Mouse (Mus musculus): ENCODE results near the gene Borcs6. TPM values are rescaled to one million over a fixed set of nuclear protein-coding genes. Genes with fewer than 3 reads are reported as not detected.

Gene Borcs6
- polyA plus RNA-seq, 1 experiment from 2014 or later: 20.1 TPM

GRCm38 (mm10) chr11:69072234-69072633, 12.7 kb downstream of the Borcs6 start:
- peaks cover 12% of the 10 kb centered on the region for H3K4me1 ChIP-seq (ENCODE audit: insufficient read depth, low read depth, low read length)
- no peak overlapping the region for H3K4me3 ChIP-seq (ENCODE audit: low read depth, low read length)
- peak overlapping the region; percentile 36; the same call in 1 of the 2 replicates for H3K4me2 ChIP-seq (replicated peaks; ENCODE audit: low read depth, low read length)
- no peaks in the 10 kb centered on the region for H3K27me3 ChIP-seq (replicated peaks; ENCODE audit: insufficient read depth, low read length)
- WGBS: 83% methylated on average over 11 of the region's 11 CpGs
- H3K9ac ChIP-seq (replicated peaks; ENCODE audit: low read depth): no peak overlapping the region
- DNase-seq (ENCODE audit: low spot score): no peak
- no peaks in the 10 kb centered on the region for H3K9me3 ChIP-seq (ENCODE audit: low read length)
- no peak for ATAC-seq
- TF ChIP-seq EP300 (IDR thresholded peaks at IDR 0.05) (no peak), CTCF (IDR thresholded peaks at IDR 0.05) (no peak)
- H3K27ac ChIP-seq (ENCODE audit: low read length): no peak overlapping the region
- H3K36me3 ChIP-seq (ENCODE audit: insufficient read depth, low read length): no peaks in the 10 kb centered on the region

GRCm38 (mm10) chr11:69072666-69073064, 13.1 kb downstream of the Borcs6 start:
- no peak for TF ChIP-seq CTCF (IDR thresholded peaks at IDR 0.05)
- no peak for TF ChIP-seq EP300 (IDR thresholded peaks at IDR 0.05)
- Histone ChIP-seq H3K4me1 (ENCODE audit: insufficient read depth, low read depth, low read length) (peaks cover 12% of the 10 kb centered on the region), H3K9me3 (ENCODE audit: low read length) (no peaks in the 10 kb centered on the region), H3K27ac (ENCODE audit: low read length) (no peak overlapping the region; the same call in 1 of the 2 replicates), H3K27me3 (replicated peaks; ENCODE audit: insufficient read depth, low read length) (no peaks in the 10 kb centered on the region), H3K4me2 (replicated peaks; ENCODE audit: low read depth, low read length) (peak overlapping the region; percentile 36), H3K9ac (replicated peaks; ENCODE audit: low read depth) (peak overlapping the region; percentile 27; the same call in 1 of the 2 replicates), H3K36me3 (ENCODE audit: insufficient read depth, low read length) (no peaks in the 10 kb centered on the region), H3K4me3 (ENCODE audit: low read depth, low read length) (peak overlapping the region; percentile 19; the same call in 1 of the 2 replicates)
- no peak for ATAC-seq
- 6% methylated on average over 9 of the region's 9 CpGs for WGBS
- no peak for DNase-seq (ENCODE audit: low spot score)

DNA sequence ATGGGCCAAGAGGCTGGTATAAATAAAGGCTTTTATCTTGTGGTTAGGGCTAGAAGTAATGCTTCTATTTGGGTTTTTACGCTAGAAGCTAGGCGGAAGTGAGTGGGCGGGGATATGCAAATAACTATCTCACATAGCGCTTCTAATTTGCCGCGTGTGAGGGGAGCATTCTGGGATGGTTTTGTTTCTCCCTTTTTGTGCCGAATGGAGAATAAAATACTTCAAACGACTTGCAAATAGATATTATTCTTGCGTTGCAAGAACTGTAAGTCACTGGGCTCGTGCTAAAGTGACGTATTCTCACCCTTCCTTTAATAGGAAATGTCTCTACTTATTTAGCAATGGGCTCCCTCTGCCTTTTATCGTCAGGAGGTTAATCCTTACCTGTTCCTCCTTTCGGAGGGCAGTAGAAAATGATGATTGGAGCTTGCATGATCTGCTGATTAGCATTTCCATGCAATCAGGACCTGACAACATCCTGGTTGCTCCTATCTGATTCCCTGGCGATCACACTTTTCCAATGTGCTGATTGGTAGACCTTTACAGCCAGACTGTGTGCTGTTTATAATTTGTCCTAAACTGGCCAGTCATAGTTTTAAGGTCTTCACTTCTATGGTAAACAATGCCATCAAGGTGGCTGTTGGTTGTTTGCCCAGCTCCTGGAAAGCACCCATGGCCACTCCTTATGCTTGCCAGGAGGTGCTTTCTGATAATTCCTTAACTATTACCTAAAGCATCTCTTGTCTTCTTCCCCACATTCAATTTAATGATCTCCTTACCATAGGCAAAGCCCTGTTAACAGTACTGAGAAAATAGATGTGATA, 13.8 kb downstream of the Borcs6 start:
- 0% methylated on average over 14 of the region's 14 CpGs for WGBS
- H3K27me3 ChIP-seq (replicated peaks; ENCODE audit: insufficient read depth, low read length): no peaks in the 10 kb centered on the region
- peak overlapping the region; percentile 66 for H3K9ac ChIP-seq (replicated peaks; ENCODE audit: low read depth)
- peak overlapping the region; percentile 19 for H3K4me3 ChIP-seq (ENCODE audit: low read depth, low read length)
- peak overlapping the region; percentile 92 for H3K27ac ChIP-seq (ENCODE audit: low read length)
- no peaks in the 10 kb centered on the region for H3K9me3 ChIP-seq (ENCODE audit: low read length)
- peak overlapping the region; percentile 36 for H3K4me2 ChIP-seq (replicated peaks; ENCODE audit: low read depth, low read length)
- TF ChIP-seq CTCF (IDR thresholded peaks at IDR 0.05) (peak; percentile 35), EP300 (IDR thresholded peaks at IDR 0.05) (peak; percentile 87)
- H3K36me3 ChIP-seq (ENCODE audit: insufficient read depth, low read length): no peaks in the 10 kb centered on the region
- DNase-seq (ENCODE audit: low spot score) (peak; percentile 95), ATAC-seq (peak; percentile 67)
- H3K4me1 ChIP-seq (ENCODE audit: insufficient read depth, low read depth, low read length): peaks cover 12% of the 10 kb centered on the region

DNA sequence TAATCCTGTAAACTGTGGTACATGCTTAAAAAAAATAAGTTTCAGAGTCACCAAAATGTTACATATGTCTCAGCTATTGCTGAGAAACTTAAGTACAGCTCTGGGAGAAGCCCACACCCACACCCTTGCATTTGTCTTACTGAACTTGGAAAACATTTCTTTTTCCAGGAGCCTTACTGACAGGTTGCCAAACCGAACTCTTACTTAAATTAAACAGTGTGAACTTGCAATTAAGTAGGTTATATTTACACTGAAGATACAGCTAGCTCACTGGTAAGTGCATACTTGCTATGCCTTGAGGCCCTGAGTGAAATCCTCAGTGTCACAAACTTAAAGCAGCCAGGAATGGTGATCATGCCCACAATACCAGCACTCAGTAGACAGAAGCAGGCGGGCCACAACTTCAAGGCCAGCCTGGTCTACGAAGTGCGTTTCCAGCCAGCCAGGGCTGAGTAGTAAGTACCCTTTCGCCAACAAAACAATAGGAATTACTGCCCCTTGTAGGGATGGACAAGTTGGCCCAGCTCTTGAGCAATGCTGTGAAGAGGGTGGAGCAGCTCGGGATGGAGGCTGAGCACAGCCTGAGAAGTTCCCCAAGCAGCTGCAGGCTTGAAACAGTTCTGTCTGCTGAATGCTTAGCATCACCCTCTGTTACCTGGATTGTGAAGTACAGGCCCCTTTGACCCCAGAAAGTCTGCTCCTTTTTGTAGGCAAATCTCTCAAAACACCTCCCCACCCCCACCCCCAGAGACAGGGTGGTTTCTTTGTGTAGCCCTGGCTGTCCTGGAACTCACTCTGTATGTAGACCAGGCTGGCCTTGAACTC, 14.6 kb downstream of the Borcs6 start:
- peak overlapping the region; percentile 66; the same call in 1 of the 2 replicates for H3K9ac ChIP-seq (replicated peaks; ENCODE audit: low read depth)
- no peaks in the 10 kb centered on the region for H3K9me3 ChIP-seq (ENCODE audit: low read length)
- no peak overlapping the region for H3K4me3 ChIP-seq (ENCODE audit: low read depth, low read length)
- peak overlapping the region; percentile 92 for H3K27ac ChIP-seq (ENCODE audit: low read length)
- H3K4me2 ChIP-seq (replicated peaks; ENCODE audit: low read depth, low read length): no peak overlapping the region
- H3K36me3 ChIP-seq (ENCODE audit: insufficient read depth, low read length): no peaks in the 10 kb centered on the region
- ATAC-seq (no peak), DNase-seq (ENCODE audit: low spot score) (peak; percentile 34)
- no peak for TF ChIP-seq CTCF (IDR thresholded peaks at IDR 0.05)
- TF ChIP-seq EP300 (IDR thresholded peaks at IDR 0.05): no peak
- H3K27me3 ChIP-seq (replicated peaks; ENCODE audit: insufficient read depth, low read length): no peaks in the 10 kb centered on the region
- peaks cover 12% of the 10 kb centered on the region for H3K4me1 ChIP-seq (ENCODE audit: insufficient read depth, low read depth, low read length)
- 31% methylated on average over 6 of the region's 6 CpGs for WGBS

- Histone ChIP-seq H3K36me3 (ENCODE audit: insufficient read depth, low read length) (no peaks in the 10 kb centered on the region), H3K27ac (ENCODE audit: low read length) (no peak overlapping the region; the same call in 1 of the 2 replicates), H3K4me2 (replicated peaks; ENCODE audit: low read depth, low read length) (no peak overlapping the region), H3K4me1 (ENCODE audit: insufficient read depth, low read depth, low read length) (peaks cover 12% of the 10 kb centered on the region), H3K4me3 (ENCODE audit: low read depth, low read length) (no peak overlapping the region), H3K9me3 (ENCODE audit: low read length) (no peaks in the 10 kb centered on the region), H3K27me3 (replicated peaks; ENCODE audit: insufficient read depth, low read length) (no peaks in the 10 kb centered on the region), H3K9ac (replicated peaks; ENCODE audit: low read depth) (no peak overlapping the region)
- ATAC-seq: no peak
- DNase-seq (ENCODE audit: low spot score): peak; percentile 4
- 51% methylated on average over 2 of the region's 2 CpGs for WGBS
- TF ChIP-seq EP300 (IDR thresholded peaks at IDR 0.05) (no peak), CTCF (IDR thresholded peaks at IDR 0.05) (no peak)
These were observed 15.2 kb downstream of the Borcs6 start for GRCm38 (mm10) chr11:69074776-69075069.

GRCm38 (mm10) chr11:69075764-69076479, 16.4 kb downstream of the Borcs6 start:
- H3K27ac ChIP-seq (ENCODE audit: low read length): no peak overlapping the region
- H3K4me1 ChIP-seq (ENCODE audit: insufficient read depth, low read depth, low read length): peaks cover 7% of the 10 kb centered on the region; the same call in 1 of the 2 replicates
- H3K4me3 ChIP-seq (ENCODE audit: low read depth, low read length): no peak overlapping the region
- 55% methylated on average over 8 of the region's 9 CpGs for WGBS
- ATAC-seq (no peak), DNase-seq (ENCODE audit: low spot score) (peak; percentile 3)
- H3K36me3 ChIP-seq (ENCODE audit: insufficient read depth, low read length): no peaks in the 10 kb centered on the region
- no peak overlapping the region for H3K9ac ChIP-seq (replicated peaks; ENCODE audit: low read depth)
- H3K27me3 ChIP-seq (replicated peaks; ENCODE audit: insufficient read depth, low read length): no peaks in the 10 kb centered on the region
- TF ChIP-seq CTCF (IDR thresholded peaks at IDR 0.05): no peak
- TF ChIP-seq EP300 (IDR thresholded peaks at IDR 0.05): no peak
- H3K9me3 ChIP-seq (ENCODE audit: low read length): no peaks in the 10 kb centered on the region
- H3K4me2 ChIP-seq (replicated peaks; ENCODE audit: low read depth, low read length): no peak overlapping the region

Data from lung, postnatal 0 days (tissue).